Mouse (Mus musculus): ENCODE data around the gene Eng.

Gene Eng

DNA sequence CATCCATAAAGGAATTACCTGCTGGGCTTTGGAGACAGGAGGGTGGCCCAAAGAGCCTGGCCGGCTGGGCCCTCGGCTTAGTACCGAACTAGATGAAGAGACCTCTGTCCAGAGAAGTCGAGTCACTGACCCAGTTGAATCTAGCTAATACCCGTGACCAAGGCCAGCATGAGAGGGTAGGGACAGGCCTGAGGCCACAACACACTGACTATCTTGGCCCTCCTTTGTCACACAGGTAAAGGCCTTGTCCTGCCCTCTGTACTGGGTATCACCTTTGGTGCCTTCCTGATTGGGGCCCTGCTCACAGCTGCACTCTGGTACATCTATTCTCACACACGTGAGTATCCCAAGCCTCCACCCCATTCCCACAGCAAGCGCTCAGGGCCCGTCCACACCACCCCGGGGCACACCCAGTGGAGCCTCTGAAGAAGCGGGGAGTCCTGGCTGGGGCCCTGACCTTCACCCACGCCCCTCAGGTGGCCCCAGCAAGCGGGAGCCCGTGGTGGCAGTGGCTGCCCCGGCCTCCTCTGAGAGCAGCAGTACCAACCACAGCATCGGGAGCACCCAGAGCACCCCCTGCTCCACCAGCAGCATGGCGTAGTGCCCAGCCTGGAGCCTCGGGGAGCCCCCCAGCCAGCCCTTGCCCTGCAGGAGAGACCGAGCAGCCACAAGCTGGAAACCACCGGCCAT lies 34.7 kb downstream of the Eng start:
- DNase-seq (ENCODE audit: low read depth, low spot score) = no peak

DNA sequence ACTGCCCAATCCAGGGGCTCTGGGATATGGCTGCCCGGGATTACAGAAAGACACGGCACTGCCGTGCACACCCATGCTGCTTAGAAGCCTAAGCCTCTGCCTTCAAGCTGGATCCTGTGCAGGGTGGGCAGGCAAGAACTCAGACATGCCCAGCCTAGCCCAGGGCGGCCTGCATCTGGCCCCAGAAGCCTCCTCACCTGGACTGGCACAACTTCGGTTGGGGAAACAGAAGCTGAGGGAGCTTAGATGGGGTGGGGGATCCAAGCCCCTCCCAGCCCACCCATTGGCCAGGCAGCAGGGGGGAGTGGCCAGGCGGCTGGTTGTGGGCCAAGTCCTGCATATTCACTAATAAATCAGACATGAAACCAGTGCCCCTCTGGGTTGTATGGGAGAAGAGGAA lies 35.4 kb downstream of the Eng start:
- no peak for DNase-seq (ENCODE audit: low read depth, low spot score)

DNA sequence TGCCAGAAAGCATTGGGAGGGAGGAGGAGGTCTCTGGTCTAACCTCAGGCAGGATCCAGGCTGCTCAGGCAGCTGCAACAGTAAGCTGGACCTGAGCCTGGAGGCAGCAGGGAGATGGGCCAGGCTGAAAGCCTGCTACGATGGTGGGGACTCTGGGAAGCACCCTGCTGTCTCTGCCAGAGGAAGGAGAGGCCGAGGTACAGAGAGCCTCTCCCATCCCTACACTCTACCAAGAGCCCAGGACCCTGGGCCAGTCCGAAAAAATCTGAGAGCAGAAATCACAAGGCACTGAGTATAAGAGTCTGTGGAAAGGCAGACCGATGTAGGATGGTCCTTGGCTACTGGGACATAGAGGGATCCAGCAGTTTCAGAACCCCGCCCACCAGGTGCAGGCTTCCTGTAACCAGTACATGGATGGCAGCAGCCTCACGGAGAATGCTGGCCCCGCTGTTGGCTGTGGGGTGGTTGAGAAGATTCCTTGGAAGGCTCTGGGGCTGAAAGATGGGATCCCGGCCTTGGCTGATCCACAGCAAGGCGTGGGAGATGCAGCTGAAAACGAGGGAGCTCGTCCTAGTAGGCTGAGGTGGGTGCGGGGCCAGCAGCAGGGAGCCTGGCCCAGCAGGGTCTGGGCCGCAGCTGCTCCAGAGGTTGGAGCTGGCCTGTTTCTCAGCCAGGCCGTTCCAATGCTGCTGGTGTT lies 36.5 kb downstream of the Eng start:
- DNase-seq (ENCODE audit: low read depth, low spot score) = no peak

DNA sequence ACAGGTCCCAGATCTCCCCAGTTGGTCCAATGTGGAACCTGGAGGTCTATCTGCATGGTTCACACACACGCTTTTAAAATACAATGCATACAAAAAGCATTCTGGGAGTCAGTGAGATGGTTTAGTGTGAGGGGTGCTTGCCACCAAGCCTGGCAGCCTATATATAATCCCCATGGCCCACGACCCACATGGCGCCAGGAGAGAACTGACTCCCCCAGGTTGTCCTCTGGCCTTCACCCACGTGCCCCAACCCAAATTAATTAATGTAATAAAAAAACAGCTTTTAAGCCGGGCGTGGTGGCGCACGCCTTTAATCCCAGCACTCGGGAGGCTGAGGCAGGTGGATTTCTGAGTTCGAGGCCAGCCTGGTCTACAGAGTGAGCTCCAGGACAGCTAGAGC lies 37.3 kb downstream of the Eng start:
- no peak for DNase-seq (ENCODE audit: low read depth, low spot score)

DNA sequence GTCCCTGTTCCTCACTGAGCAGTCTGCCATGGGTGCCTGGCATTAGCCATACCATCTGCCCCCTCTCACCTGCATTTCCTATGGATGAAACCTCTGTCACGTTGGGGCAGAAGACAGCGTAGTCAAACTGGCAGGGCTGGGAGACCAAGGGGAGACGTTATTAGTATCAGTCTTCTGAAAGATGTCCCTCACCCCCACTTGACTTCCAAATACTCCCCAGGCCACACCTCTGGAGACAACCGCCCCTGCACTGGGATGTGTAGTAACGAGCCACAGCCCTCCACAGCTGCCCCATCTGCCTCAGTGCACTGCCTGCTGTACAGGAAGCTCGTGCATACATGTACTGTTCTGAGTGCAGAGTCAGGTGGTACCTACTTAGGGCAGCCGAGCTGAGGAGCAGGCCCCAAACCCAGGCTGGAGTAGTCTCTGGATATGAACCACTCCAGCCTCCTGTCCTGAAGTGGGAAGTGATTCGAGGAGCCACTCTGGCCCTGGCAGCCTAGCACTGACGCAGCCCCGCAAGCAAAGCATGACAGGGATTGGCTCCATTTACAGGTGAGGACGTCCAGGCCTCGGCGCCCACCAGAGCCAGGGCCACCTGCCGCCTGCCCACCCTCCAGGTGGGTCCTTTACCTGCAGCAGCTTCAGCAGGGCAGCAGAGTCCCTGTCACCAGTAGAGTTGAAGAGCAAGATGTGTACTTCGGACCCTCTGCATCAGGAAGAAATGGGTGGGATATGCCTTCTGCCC lies 38.5 kb downstream of the Eng start:
- no peak for DNase-seq (ENCODE audit: low read depth, low spot score)

DNA sequence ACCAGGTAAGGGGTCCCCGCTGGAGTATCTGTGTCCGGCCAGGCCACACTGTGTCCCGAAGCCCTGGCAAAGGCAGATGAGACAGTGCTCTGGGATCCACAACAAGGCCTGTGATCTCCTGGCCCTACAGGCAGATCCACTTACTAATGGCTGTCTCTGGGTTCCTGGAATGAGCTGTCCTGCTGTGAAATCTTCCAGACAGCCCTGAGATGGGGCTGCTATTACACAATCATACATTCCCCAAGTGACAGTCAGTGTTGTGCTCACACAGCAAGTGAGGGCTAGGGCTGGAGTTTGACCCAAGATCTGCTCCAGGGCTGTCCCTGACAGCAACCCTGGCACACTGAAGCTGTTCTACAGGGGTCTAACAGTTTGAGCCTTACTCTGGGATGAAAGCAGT lies 39.4 kb downstream of the Eng start:
- no peak for DNase-seq (ENCODE audit: low read depth, low spot score)

DNA sequence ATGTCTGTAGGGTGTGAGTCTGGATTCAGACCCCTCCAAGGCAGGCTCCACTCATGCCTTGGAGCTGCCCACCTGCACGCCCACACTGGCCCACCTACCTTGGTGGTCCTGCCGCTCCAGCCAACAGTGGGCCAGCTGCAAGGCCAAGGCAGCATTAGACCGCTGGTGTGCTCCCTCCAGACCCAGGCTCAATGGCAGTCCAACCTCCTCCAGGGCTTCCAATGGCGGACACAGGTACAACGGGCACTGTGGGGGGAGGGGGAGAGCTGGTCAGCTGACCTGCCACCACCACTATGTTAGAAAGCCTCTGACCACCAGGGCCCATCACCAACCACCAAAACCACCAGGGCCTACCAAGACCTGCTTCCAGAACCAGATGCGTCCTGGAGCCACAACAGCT lies 40.2 kb downstream of the Eng start:
- DNase-seq (ENCODE audit: low read depth, low spot score) = no peak

DNA sequence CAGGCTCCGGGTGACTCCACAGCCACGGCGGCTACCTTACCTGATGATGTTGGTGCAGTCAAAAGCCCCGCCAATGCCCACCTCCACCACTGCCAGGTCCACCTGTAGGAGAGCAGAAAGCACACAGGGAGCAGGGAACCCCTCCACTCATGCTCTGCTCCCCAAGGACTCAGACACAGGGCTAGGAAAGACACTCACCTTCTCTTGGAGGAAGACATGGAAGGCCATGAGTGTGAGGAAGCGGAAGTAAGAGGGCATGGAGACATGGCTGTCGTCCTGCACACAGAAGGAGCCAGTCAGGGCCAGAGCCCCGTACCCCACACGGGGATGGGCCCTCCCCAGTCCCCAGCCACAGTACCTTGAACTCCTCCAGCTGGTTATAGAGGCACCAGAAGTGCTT lies 41.2 kb downstream of the Eng start:
- no peak for DNase-seq (ENCODE audit: low read depth, low spot score)

DNA sequence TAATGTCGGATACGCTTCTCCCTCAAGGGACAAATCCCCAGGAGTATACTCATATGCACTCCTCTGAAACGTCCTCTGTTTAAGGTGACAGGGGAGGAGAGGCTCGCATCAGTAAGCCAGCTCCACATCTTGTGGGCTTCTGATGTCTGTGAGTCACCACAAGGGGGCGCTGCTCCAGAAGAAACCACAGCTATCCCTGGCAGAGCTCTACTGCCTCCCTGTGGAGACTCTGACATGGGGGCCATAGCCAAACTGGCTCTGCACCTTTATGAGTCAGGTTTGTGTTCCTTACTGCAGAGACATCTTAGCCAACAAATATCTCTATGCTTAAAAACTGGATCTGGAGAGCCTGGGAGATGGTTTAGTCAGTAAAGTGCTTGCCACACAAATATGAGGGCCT lies 43.0 kb downstream of the Eng start:
- DNase-seq (ENCODE audit: low read depth, low spot score) = peak; percentile 67

DNA sequence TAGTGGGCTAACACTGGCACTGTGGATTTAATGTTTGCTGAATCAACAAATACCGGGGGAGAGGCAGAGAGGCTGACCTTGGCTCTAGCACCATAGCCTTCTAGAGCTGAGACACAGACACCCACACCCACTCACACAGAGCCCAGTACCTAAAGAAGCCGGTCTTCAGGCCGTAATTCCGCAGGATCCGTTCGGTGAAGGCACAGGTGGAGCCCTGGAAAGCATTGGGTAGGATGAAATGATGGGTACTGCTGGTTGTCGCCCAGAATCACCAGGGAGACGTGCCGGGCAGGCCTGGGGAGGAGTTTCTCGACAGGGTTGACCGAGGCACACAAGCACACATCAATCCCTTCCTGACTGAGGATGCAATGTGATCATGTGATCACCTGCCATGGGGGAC lies 44.6 kb downstream of the Eng start:
- DNase-seq (ENCODE audit: low read depth, low spot score) = no peak

DNA sequence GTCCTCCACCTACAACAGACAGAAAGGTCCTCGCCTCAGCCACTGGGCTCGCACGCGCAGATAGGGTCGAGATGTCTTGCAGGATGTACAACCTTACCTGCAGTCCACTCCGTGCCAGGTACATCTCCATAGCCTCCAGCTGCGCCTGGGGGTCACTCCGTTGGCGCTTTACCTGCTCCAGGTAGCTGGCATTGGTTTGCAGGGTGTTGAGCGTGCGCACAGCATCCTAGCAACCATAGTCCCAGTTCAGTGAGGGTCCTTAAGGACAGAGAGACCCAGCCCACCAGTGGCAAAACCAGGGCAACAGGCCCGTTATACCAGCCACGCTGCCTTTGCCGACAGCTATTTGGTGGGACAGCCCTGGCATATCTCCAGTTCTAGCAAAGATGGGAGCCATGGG lies 46.1 kb downstream of the Eng start:
- no peak for DNase-seq (ENCODE audit: low read depth, low spot score)

DNA sequence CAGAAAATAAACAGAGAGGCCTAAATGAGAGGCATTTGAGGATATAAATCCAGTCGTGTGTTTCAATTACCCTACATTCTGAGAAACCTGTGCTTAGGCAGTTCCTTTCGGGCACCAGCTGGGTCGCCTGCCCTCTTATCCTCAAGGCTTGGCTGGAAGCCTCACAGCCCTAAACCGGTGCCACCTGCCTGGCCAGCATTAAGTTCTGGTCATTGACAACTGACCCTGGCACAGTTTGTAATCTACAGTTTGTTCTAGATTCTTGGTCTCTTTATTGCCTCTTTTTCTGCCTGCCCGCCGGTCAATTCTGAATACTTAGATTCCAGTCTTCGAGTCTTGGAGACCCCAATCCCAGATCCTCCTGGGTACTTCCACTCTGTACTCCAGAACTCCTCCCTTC lies 46.9 kb downstream of the Eng start:
- no peak for DNase-seq (ENCODE audit: low read depth, low spot score)

DNA sequence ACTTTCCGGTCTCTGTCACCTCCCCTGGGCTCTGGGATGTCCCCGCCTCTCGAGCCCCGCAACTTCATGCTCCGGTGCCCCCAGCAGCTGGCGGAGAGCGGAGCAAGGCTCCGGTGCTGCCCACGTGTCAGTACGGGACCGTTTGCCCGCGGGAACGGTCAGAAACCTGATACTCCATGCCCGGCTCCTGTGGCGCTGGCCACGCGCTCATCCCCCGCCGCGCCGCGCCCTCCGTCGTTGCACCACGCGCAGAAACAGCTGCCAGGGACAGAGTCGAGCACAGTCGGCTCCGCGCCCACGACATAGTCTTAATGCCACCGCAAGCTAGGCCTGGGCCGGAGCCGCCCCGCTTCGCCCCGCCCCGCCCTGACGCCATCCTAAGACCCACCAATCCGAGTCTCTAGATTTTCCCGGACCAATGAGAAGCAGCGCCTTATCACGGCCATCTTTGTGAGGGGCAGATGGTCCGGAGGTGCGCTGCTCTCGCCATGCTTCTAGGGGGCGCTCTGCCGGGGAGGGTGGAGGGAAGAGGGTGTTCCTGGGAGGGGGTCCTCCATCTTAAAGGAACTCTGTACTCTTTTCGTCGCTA lies 47.5 kb downstream of the Eng start:
- peak; percentile 93 for DNase-seq (ENCODE audit: low read depth, low spot score)

DNA sequence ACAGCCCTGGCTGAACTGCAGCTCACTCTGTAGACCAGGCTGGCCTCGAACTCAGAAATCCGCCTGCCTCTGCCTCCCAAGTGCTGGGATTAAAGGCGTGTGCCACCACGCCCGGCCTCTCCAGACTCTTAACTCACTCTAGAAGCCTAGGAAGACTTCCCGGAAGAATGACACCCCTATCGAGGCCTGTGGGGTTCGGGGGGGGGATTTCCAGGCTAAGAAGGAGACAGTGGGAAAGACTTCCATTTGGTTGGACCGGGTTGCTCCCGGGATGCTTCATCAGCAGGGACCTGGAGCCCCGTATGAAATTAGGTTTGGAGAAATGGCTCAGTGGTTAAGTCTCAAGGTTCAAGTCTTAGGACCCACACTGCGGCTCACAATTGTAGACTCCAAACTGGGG lies 48.3 kb downstream of the Eng start:
- DNase-seq (ENCODE audit: low read depth, low spot score) = no peak

DNA sequence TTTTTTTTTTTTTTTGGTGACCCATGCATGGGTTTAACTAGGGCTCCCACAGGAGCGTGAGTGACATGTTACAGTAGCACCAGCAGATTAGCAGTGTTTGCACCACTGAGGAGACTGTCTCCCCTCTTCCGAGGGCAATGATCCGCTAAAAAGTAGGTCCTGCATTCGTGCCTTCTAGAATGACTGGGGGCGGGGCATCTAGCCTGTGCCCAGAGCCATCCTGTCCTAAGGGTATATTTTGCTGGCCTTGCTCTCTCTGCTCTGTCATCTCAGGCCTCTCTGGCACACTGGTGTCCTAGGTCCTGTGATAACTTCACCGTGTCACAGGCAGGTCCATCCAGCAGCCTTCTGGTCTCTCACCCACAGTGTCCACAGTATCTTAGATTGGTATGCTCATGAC lies 53.3 kb downstream of the Eng start:
- DNase-seq (ENCODE audit: low read depth, low spot score) = no peak

DNA sequence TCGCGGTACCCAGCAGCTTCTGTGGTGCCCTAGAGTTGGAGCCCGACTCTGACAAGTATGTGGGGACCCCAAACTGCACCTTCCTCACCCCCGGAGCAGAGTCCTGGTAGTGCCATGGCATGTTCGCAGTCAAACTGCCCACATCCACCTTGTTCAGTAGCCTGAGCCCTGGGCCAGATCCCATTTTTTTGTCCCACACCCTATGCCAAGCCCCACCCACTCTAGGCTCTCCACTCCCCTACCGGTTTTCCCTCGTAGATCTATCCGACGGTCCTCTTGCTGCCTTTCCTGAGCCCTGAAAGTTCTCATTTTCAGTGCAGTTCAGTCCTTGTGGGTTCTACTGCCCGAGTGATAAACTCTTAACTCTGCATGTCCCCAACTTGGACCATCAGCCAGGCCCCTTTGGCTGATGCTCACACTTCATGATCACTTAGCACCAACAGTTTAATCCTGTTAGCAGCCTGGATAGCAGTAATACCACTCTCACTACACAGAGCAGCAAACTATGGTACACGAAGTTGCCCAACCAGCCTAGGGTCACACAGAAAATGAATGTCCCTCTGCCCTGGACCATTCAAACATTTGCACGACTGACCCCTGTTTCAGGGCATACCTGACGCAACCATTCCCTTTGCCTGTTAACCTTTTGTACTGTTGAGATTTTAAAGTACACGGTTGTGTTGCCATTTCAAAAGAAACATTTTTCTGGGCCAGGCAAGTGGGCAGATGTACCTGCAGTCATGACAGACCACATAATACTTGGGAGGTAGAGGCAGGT lies 54.8 kb downstream of the Eng start:
- DNase-seq (ENCODE audit: low read depth, low spot score) = no peak

DNA sequence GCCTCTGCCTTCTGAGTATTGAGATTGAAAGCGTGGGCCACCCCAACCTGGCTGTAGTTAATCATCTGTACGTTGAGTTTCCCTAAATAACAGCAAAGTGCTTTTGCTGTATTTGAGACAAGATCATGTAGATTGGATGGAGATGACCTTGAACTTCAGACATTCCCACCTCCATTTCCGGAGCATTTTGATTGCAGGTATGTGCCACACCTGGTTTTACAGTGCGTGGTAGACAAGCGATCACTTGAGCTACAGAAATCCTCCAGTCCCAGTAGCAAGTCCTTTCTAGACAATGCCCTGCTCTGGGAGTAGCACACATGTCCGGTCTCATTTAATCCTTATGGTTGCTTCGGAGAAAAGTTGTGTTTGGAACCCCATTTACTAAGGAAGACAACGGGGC lies 56.7 kb downstream of the Eng start:
- no peak for DNase-seq (ENCODE audit: low read depth, low spot score)

DNA sequence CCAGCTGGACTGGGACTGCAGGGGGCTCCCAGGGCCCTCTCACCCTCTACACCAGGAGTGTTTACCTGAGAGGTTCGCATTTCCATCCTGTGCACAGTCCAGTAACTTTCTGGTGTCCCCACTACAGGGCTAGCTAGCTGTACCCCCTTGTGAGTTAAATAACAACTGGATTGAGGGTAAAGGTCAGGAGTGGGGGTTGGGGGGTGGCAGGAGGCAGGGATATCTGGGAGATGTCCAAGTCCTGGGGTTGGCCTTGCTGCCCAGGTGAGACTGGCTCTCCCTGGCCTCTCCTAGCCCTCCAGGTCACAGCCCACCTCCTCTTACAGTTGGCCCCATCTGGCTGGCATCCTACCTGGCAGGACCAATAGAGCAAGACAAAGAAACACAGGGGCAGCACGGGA lies 57.6 kb downstream of the Eng start, which contains the start of gene Fpgs:
Fpgs (minus strand) TSS at position 125 of the 401 bp plus-strand sequence.
- DNase-seq (ENCODE audit: low read depth, low spot score) = no peak

DNA sequence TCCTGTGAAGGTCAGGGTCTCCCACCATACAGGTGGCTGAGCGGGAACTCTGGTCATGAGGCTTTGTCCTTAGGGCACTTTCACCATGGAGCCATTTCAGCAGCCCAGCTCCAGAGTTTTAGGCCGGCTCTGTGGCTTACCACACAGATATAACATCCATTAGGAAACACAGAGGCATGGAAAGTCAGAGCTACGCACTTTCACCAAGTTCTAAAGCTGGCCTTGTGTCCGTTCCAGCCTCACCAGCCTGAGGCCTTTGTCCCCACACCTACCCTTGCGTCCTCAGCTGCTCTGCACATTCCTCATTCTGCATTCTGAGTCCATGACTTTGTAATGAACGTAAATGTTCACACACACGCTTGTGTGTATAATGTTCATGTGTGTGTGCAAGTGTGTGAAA lies 58.6 kb downstream of the Eng start:
- DNase-seq (ENCODE audit: low read depth, low spot score) = no peak

DNA sequence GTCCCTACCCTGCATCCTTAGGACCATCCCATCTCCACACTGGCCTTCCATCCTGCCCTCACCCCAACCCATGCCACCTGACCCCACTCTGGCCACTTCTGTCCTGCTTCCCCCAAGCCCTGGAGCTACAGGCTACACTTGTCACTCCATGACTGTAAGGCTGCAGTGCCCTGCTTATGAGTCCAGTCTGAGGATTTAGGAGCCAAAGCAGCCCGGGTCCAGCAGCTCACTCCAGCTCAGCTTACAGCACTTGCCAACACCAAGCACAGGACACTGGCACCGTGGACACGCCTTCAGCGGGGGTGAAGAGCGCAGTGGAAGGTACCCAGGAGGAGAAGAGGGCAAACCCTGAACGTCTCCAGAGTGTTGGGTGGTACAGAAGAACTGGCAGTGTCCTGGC lies 60.6 kb downstream of the Eng start:
- DNase-seq (ENCODE audit: low read depth, low spot score) = no peak

DNA sequence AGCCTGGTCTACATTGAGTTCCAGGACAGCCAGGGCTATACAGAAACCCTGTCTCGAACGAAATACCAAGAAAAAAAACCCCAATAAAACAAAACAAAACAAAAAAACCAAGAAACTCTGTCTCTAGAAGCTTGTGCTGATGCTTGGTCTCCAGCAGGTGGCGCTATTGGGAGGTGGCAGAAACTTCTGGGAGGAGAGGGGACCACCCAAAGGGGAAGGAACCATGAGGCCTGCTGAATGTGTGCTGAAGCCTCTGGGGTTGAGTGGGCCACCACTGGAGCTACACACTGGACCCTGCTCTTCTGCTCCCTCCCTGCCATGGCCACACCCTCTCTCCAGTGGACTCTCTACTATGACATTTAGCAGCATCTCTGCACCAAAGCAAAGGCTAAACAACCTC lies 62.2 kb downstream of the Eng start:
- peak; percentile 58 for DNase-seq (ENCODE audit: low read depth, low spot score)

Data from WW6 (cell line).